Mouse (Mus musculus): Measurements from ENCODE around the gene Cwf19l1. TPM values are rescaled to one million over a fixed set of nuclear protein-coding genes. Genes with fewer than 3 reads are reported as not detected.

Cwf19l1 gene
- polyA plus RNA-seq, 1 experiment from 2014 or later = 27.3 TPM

- no peak for ATAC-seq
- no peak overlapping the region for H3K9ac ChIP-seq (ENCODE audit: low read depth, low read length)
Observed at GRCm38 (mm10) chr19:44148991-44149390, 13.3 kb upstream of the Cwf19l1 start.

DNA sequence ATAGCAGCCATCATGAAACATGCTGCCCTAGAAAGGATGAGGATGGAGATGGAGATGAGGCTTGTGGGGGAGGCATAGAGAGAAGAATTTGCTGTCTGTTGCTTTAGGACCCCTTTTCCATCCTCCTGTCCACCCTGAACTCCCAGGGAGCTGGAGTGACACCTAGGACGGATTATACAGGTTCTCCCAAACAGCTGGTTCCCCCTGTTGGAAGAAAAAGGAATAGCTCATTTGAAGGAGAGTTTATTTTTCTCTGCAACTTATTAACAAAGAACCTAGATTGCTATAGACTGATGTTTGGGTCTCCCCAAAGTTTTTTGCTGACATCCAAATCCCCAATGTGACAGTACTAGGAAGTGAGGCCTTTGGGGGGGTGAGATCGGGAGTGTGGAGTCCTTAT, 12.7 kb upstream of the Cwf19l1 start:
- no peaks in the 10 kb centered on the region; the same call in 1 of the 2 replicates for H3K27me3 ChIP-seq (replicated peaks; ENCODE audit: control insufficient read depth, insufficient read depth, low read length)
- H3K4me1 ChIP-seq (ENCODE audit: control insufficient read depth, insufficient read depth, low read length) = peaks cover 7% of the 10 kb centered on the region
- no peak overlapping the region for H3K27ac ChIP-seq (ENCODE audit: low read length)
- no peaks in the 10 kb centered on the region for H3K9me3 ChIP-seq (ENCODE audit: control insufficient read depth, low read length)
- no peak overlapping the region for H3K4me2 ChIP-seq (ENCODE audit: low read depth, low read length)
- WGBS = 36% methylated on average over 2 of the region's 2 CpGs
- H3K36me3 ChIP-seq (ENCODE audit: control insufficient read depth, insufficient read depth, low read length) = no peaks in the 10 kb centered on the region
- H3K9ac ChIP-seq (ENCODE audit: low read depth, low read length) = no peak overlapping the region
- no peak overlapping the region for H3K4me3 ChIP-seq (ENCODE audit: low read length)
- no peak for ATAC-seq

More at GRCm38 (mm10) chr19:44148991-44149390, 13.3 kb upstream of the Cwf19l1 start:
- H3K4me3 ChIP-seq (ENCODE audit: low read length) = no peak overlapping the region
- no peaks in the 10 kb centered on the region for H3K9me3 ChIP-seq (ENCODE audit: control insufficient read depth, low read length)
- peaks cover 7% of the 10 kb centered on the region for H3K4me1 ChIP-seq (ENCODE audit: control insufficient read depth, insufficient read depth, low read length)
- 65% methylated on average over 2 of the region's 2 CpGs for WGBS
- H3K4me2 ChIP-seq (ENCODE audit: low read depth, low read length) = no peak overlapping the region
- no peak overlapping the region for H3K27ac ChIP-seq (ENCODE audit: low read length)
- H3K36me3 ChIP-seq (ENCODE audit: control insufficient read depth, insufficient read depth, low read length) = no peaks in the 10 kb centered on the region
- H3K27me3 ChIP-seq (replicated peaks; ENCODE audit: control insufficient read depth, insufficient read depth, low read length) = no peaks in the 10 kb centered on the region; the same call in 1 of the 2 replicates

DNA sequence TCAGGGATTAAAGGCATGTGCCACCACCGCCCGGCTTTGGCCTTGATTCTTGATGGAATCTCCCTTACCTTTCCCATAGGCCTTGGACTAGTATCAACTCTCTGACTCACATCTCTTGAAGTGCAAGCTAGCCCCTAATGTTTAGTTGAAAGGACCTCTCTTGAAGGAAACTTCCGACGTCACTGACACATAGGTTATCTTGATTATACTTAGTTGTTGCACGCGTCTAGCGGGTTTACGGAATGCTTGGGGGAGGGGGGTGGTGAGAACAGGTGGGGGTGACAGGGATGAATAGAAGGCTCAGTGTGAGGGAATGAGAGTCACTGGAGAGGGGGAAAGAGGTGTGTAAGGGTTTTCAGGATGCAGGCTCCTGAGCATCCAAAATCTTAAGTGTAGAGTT, 11.3 kb upstream of the Cwf19l1 start:
- 92% methylated on average over 8 of the region's 8 CpGs for WGBS
- ATAC-seq = no peak
- H3K36me3 ChIP-seq (ENCODE audit: control insufficient read depth, insufficient read depth, low read length) = peaks cover 6% of the 10 kb centered on the region; the same call in 1 of the 2 replicates

DNA sequence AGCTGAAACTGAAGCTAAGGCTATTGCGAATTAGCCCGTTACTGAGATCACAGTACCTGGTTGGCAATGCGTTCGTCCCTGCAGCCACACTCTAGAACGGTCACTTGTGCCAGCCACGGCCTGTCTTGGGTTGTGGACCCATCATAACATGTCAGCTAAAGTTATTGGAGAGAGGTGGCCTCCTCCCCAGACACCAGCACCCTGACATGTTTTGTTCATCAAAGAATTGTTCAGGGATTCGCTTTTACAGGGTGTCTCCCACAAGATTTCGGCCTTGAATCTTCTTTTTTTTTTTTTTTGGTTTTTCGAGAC, 10.8 kb upstream of the Cwf19l1 start:
- H3K4me2 ChIP-seq (ENCODE audit: low read depth, low read length) = peak overlapping the region; percentile 80
- H3K9me3 ChIP-seq (ENCODE audit: control insufficient read depth, low read length) = no peaks in the 10 kb centered on the region
- peak overlapping the region; percentile 70 for H3K4me3 ChIP-seq (ENCODE audit: low read length)
- H3K27me3 ChIP-seq (replicated peaks; ENCODE audit: control insufficient read depth, insufficient read depth, low read length) = no peaks in the 10 kb centered on the region
- 57% methylated on average over 9 of the region's 9 CpGs for WGBS
- no peak overlapping the region for H3K27ac ChIP-seq (ENCODE audit: low read length)
- peaks cover 6% of the 10 kb centered on the region; the same call in 1 of the 2 replicates for H3K36me3 ChIP-seq (ENCODE audit: control insufficient read depth, insufficient read depth, low read length)
- H3K4me1 ChIP-seq (ENCODE audit: control insufficient read depth, insufficient read depth, low read length) = peaks cover 7% of the 10 kb centered on the region
- no peak for ATAC-seq
- peak overlapping the region; percentile 75; the same call in 1 of the 2 replicates for H3K9ac ChIP-seq (ENCODE audit: low read depth, low read length)

More for the DNA sequence above, 11.3 kb upstream of the Cwf19l1 start:
- H3K4me3 ChIP-seq (ENCODE audit: low read length) = no peak overlapping the region
- no peaks in the 10 kb centered on the region for H3K9me3 ChIP-seq (ENCODE audit: control insufficient read depth, low read length)
- H3K27ac ChIP-seq (ENCODE audit: low read length) = no peak overlapping the region
- no peak overlapping the region for H3K4me2 ChIP-seq (ENCODE audit: low read depth, low read length)
- H3K27me3 ChIP-seq (replicated peaks; ENCODE audit: control insufficient read depth, insufficient read depth, low read length) = no peaks in the 10 kb centered on the region; the same call in 1 of the 2 replicates
- H3K4me1 ChIP-seq (ENCODE audit: control insufficient read depth, insufficient read depth, low read length) = peaks cover 7% of the 10 kb centered on the region
- H3K9ac ChIP-seq (ENCODE audit: low read depth, low read length) = no peak overlapping the region

DNA sequence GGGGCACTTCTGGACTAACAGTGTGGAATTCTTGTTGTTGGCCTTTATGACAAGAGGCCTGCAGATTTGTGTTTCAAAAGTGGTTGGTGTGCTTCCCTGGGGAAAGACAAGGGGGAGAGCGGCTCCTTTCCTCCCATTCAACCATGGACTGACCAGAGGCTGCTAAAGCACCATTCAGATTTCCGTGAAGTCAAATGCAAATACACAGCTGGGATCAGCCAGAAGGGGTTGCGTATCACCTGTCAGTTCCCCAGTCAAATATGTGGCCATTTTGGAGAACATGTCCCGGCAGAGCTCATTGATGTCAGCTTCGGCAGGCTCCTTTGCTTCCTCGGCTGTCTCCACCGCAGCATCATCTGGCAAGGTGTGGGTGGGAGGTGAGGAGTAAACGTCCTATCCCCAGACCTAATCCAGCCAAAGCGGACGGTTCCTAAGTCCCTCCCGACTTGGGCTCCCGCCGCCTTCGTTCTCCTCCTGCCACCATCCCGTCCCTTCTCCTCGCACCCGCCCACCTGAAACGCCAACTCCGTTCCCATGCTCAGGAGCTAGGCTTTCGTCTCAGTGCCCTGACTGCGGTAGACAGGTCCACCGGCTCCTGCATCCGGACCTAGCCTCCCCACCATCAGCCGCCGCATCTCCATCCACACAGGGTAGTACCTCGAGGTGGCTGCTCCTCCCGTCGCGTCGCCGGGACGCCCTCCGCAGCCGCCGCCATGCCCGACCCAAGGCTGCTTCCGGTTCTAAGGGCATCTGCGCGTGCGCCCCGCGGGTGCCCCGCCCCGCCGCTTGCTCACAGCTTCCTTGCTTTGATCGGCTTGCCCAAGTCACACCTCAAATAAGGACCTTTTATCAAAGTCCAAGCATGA, 10.3 kb upstream of the Cwf19l1 start, which contains the start of gene Bloc1s2:
TSS of gene Bloc1s2 (minus strand) at position 745 of the 866 bp plus-strand sequence.
- H3K9ac ChIP-seq (ENCODE audit: low read depth, low read length) = peak within 1 kb of the TSS; percentile 75
- no peaks in the 10 kb centered on the region for H3K9me3 ChIP-seq (ENCODE audit: control insufficient read depth, low read length)
- peak within 1 kb of the TSS; percentile 80 for H3K4me2 ChIP-seq (ENCODE audit: low read depth, low read length)
- peak; percentile 96 for ATAC-seq
- H3K4me3 ChIP-seq (ENCODE audit: low read length) = peak within 1 kb of the TSS; percentile 70
- peaks cover 6% of the 10 kb centered on the region; the same call in 1 of the 2 replicates for H3K36me3 ChIP-seq (ENCODE audit: control insufficient read depth, insufficient read depth, low read length)
- WGBS = 2% methylated on average over 46 of the region's 46 CpGs
- no peak within 1 kb of the TSS for H3K27ac ChIP-seq (ENCODE audit: low read length)
- H3K4me1 ChIP-seq (ENCODE audit: control insufficient read depth, insufficient read depth, low read length) = peaks cover 7% of the 10 kb centered on the region
- H3K27me3 ChIP-seq (replicated peaks; ENCODE audit: control insufficient read depth, insufficient read depth, low read length) = no peaks in the 10 kb centered on the region

DNA sequence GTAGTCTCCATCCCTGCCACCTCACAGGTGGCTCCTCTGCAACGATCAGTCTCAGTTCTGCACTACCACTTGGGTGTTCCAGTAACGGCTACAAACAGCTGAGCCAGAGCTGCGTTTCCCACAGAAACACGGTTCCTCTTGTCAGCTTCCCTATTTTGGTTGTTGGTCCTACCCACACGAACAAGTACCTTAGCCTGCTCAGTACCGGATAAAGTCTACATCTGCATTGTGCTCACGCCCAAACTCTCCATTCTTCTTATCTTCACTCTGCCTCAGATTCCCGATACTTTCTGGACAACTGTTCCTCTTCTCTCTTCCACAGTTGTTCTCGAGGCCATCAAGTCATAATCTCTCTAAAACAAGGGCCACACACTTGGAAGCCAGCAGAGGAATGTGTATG, 8.7 kb upstream of the Cwf19l1 start:
- no peak overlapping the region for H3K4me2 ChIP-seq (ENCODE audit: low read depth, low read length)
- no peak overlapping the region for H3K4me3 ChIP-seq (ENCODE audit: low read length)
- H3K27me3 ChIP-seq (replicated peaks; ENCODE audit: control insufficient read depth, insufficient read depth, low read length) = no peaks in the 10 kb centered on the region
- WGBS = 83% methylated on average over 9 of the region's 9 CpGs
- peaks cover 7% of the 10 kb centered on the region for H3K4me1 ChIP-seq (ENCODE audit: control insufficient read depth, insufficient read depth, low read length)
- peaks cover 6% of the 10 kb centered on the region; the same call in 1 of the 2 replicates for H3K36me3 ChIP-seq (ENCODE audit: control insufficient read depth, insufficient read depth, low read length)
- no peak for ATAC-seq
- no peaks in the 10 kb centered on the region for H3K9me3 ChIP-seq (ENCODE audit: control insufficient read depth, low read length)
- no peak overlapping the region for H3K27ac ChIP-seq (ENCODE audit: low read length)
- H3K9ac ChIP-seq (ENCODE audit: low read depth, low read length) = no peak overlapping the region

DNA sequence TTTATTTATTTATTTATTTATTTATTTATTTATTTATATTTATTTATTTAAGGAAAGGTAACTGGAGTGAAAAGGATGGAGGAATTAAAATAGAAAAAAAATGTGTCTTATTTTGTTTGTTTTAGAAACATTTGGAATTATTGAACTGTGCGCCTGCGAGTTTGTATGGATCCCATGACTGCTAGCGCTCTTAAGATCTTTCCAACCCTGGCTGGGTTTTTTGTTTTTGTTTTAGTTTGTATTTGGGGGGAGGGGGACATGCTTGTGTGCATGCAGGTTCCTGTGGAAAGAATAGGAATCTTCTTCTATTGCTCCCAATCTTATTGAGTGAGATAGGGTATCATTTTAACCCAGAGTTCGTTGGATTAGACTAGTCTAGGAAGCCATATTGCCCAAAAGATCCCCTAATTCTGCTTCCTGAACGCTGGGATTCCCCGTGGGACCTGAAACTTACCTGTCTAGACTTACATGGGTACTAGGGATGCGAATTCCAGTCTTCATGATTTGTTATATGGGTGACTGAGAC, 347 bp upstream of the Cwf19l1 start:
- ATAC-seq = peak; percentile 27
- Histone ChIP-seq H3K27me3 (replicated peaks; ENCODE audit: control insufficient read depth, insufficient read depth, low read length) (no peaks in the 10 kb centered on the region), H3K9me3 (ENCODE audit: control insufficient read depth, low read length) (no peaks in the 10 kb centered on the region), H3K4me3 (ENCODE audit: low read length) (peak overlapping the region; percentile 35), H3K27ac (ENCODE audit: low read length) (no peak overlapping the region), H3K4me2 (ENCODE audit: low read depth, low read length) (peak overlapping the region; percentile 49), H3K4me1 (ENCODE audit: control insufficient read depth, insufficient read depth, low read length) (peaks cover 8% of the 10 kb centered on the region), H3K9ac (ENCODE audit: low read depth, low read length) (peak overlapping the region; percentile 44; the same call in 1 of the 2 replicates), H3K36me3 (ENCODE audit: control insufficient read depth, insufficient read depth, low read length) (peaks cover 8% of the 10 kb centered on the region)
- WGBS = 27% methylated on average over 7 of the region's 7 CpGs

DNA sequence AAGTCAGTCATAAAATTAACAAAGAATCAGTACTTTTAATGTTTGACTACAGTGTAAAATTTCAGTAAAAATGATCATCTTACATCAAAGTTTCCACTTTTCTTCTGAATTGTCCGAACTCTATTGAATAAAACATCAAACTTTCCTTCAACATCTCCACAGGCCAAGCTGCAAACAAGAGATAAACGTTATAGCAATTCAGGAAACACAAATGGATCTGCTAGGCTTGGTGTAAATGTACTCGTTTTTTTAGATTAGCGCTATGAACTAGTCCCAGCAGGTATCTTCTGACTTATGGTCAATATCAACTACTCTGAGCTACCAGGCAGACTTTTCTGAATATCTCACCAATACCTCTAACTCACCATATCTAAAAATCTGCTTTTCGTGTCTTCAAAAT, 2.8 kb downstream of the Cwf19l1 start:
- Histone ChIP-seq H3K9ac (ENCODE audit: low read depth, low read length) (no peak overlapping the region), H3K4me1 (ENCODE audit: control insufficient read depth, insufficient read depth, low read length) (peaks cover 8% of the 10 kb centered on the region), H3K27ac (ENCODE audit: low read length) (no peak overlapping the region), H3K4me3 (ENCODE audit: low read length) (no peak overlapping the region), H3K27me3 (replicated peaks; ENCODE audit: control insufficient read depth, insufficient read depth, low read length) (no peaks in the 10 kb centered on the region), H3K36me3 (ENCODE audit: control insufficient read depth, insufficient read depth, low read length) (peaks cover 7% of the 10 kb centered on the region; the same call in 1 of the 2 replicates), H3K9me3 (ENCODE audit: control insufficient read depth, low read length) (no peaks in the 10 kb centered on the region), H3K4me2 (ENCODE audit: low read depth, low read length) (no peak overlapping the region)
- 90% methylated on average over 5 of the region's 5 CpGs for WGBS
- no peak for ATAC-seq

GRCm38 (mm10) chr19:44128560-44128959, 7.1 kb downstream of the Cwf19l1 start:
- WGBS = 76% methylated on average over 2 of the region's 2 CpGs
- ATAC-seq = no peak
- H3K9ac ChIP-seq (ENCODE audit: low read depth, low read length) = no peak overlapping the region
- H3K27me3 ChIP-seq (replicated peaks; ENCODE audit: control insufficient read depth, insufficient read depth, low read length) = no peaks in the 10 kb centered on the region
- no peak overlapping the region for H3K4me2 ChIP-seq (ENCODE audit: low read depth, low read length)
- H3K36me3 ChIP-seq (ENCODE audit: control insufficient read depth, insufficient read depth, low read length) = peaks cover 18% of the 10 kb centered on the region
- H3K4me3 ChIP-seq (ENCODE audit: low read length) = no peak overlapping the region
- peak overlapping the region; percentile 25; the same call in 1 of the 2 replicates for H3K27ac ChIP-seq (ENCODE audit: low read length)
- no peaks in the 10 kb centered on the region for H3K4me1 ChIP-seq (ENCODE audit: control insufficient read depth, insufficient read depth, low read length)
- no peaks in the 10 kb centered on the region for H3K9me3 ChIP-seq (ENCODE audit: control insufficient read depth, low read length)
